Mouse (Mus musculus) brain, embryonic 14.5 days (tissue): Measurements from ENCODE around the gene Eid1.

ENCODE experiments used
- CTCF ChIP-seq: fragments of 200-500 bp; IDR thresholded peaks from 2 replicates; pipeline ENCODE4 v1.5.1; 2012; ENCODE audit warnings: inconsistent platforms, mild to moderate bottlenecking, moderate library complexity, borderline replicate concordance; ENCODE audit not compliant: insufficient read depth, insufficient read length; ENCODE audit errors: extremely low read depth
- POLR2A ChIP-seq: fragments of 200-500 bp; IDR thresholded peaks from 2 replicates; pipeline ENCODE4 v1.6.1; 2012; ENCODE audit warnings: mild to moderate bottlenecking, inconsistent platforms, borderline replicate concordance; ENCODE audit not compliant: poor library complexity, insufficient read depth, insufficient read length, severe bottlenecking; ENCODE audit errors: extremely low read depth

- TF ChIP-seq CTCF: no peak
- TF ChIP-seq POLR2A: no peak
Measured at GRCm38 (mm10) chr2:125696219-125696618, 23.3 kb downstream of the Eid1 start.
